Mouse (Mus musculus) spleen, postnatal 36 days (tissue): ENCODE data around the gene Thoc3.

Source experiments
- DNase-seq, 2 experiments: peaks; one replicate each; pipeline ENCODE4 v3.0.0; 2022; ENCODE audit warnings: low spot score in 2 of 2, mixed read lengths in 1 of 2

Gene Thoc3

GRCm38 (mm10) chr13:54443693-54444092 is 25.0 kb downstream of the Thoc3 start:
- DNase-seq = no peak

- DNase-seq = no peak
Measured at GRCm38 (mm10) chr13:54439912-54440311, 28.7 kb downstream of the Thoc3 start.

- no peak for DNase-seq
Measured at GRCm38 (mm10) chr13:54438814-54439213, 29.8 kb downstream of the Thoc3 start.

GRCm38 (mm10) chr13:54437083-54437482 is 31.6 kb downstream of the Thoc3 start:
- no peak for DNase-seq

GRCm38 (mm10) chr13:54436666-54437065 is 32.0 kb downstream of the Thoc3 start:
- DNase-seq = no peak

- no peak for DNase-seq
Measured at GRCm38 (mm10) chr13:54431161-54431560, 37.5 kb downstream of the Thoc3 start.

GRCm38 (mm10) chr13:54430051-54430450 is 38.6 kb downstream of the Thoc3 start:
- DNase-seq = no peak

- DNase-seq = no peak
Measured at GRCm38 (mm10) chr13:54428771-54429170, 39.9 kb downstream of the Thoc3 start.

GRCm38 (mm10) chr13:54426781-54427655 is 41.6 kb downstream of the Thoc3 start:
- DNase-seq = peak; percentile 37 to 39

- peak; percentile 84 to 86 for DNase-seq
Measured at GRCm38 (mm10) chr13:54425269-54425668, 43.4 kb downstream of the Thoc3 start.

- no peak for DNase-seq
Measured at GRCm38 (mm10) chr13:54420226-54420625, 48.4 kb downstream of the Thoc3 start.

GRCm38 (mm10) chr13:54418781-54419327 is 49.8 kb downstream of the Thoc3 start:
- no peak for DNase-seq

- no peak for DNase-seq
Measured at GRCm38 (mm10) chr13:54415059-54415458, 53.6 kb downstream of the Thoc3 start.

- DNase-seq = peak; percentile 49 to 63
Measured at GRCm38 (mm10) chr13:54412721-54413120, 55.9 kb downstream of the Thoc3 start.

GRCm38 (mm10) chr13:54412236-54412635 is 56.4 kb downstream of the Thoc3 start:
- peak; percentile 66 to 69 for DNase-seq

- DNase-seq = peak; percentile 49 to 56
Measured at GRCm38 (mm10) chr13:54411656-54412055, 57.0 kb downstream of the Thoc3 start.
